Mouse (Mus musculus) stomach, postnatal 0 days (tissue): Measurements from ENCODE around the gene Smarcd2. TPM values are rescaled to one million over a fixed set of nuclear protein-coding genes. Genes with fewer than 3 reads are reported as not detected.

Experiments
- ATAC-seq: fragments of 200-750 bp; cut with Nextera tagmentation; 2 replicates; pipeline ENCODE4 v1.8.0; 2017; ENCODE audit not compliant: low FRiP score, low TSS enrichment
- DNase-seq: peaks from one replicate; pipeline ENCODE4 v3.0.0-alpha.2; 2016; ENCODE audit warnings: low spot score
- H3K27ac ChIP-seq: fragments of 300-500 bp; sonication (generic); replicated peaks from 2 replicates; pipeline ENCODE4 v1.5.1; 2014; ENCODE audit warnings: mild to moderate bottlenecking, control low read depth
- H3K27me3 ChIP-seq: fragments of 300-500 bp; sonication (generic); 2 replicates; pipeline ENCODE4 v1.6.1; 2014; ENCODE audit warnings: low read length; ENCODE audit not compliant: control insufficient read depth, insufficient read depth
- H3K36me3 ChIP-seq: fragments of 300-500 bp; sonication (generic); 2 replicates; pipeline ENCODE4 v1.6.1; 2014; ENCODE audit warnings: low read length, mixed read lengths; ENCODE audit not compliant: control insufficient read depth, insufficient read depth
- H3K4me1 ChIP-seq: fragments of 300-500 bp; sonication (generic); replicated peaks from 2 replicates; pipeline ENCODE4 v1.6.1; 2014; ENCODE audit warnings: antibody characterized with exemption; ENCODE audit not compliant: control insufficient read depth, insufficient read depth
- H3K4me2 ChIP-seq: fragments of 300-500 bp; sonication (generic); replicated peaks from 2 replicates; pipeline ENCODE4 v1.6.1; 2014; ENCODE audit warnings: low read depth, mild to moderate bottlenecking, control low read depth, moderate library complexity
- H3K4me3 ChIP-seq: fragments of 300-500 bp; sonication (generic); 2 replicates; pipeline ENCODE4 v1.5.1; 2014; ENCODE audit warnings: low read depth, low read length, control low read depth
- H3K9ac ChIP-seq: fragments of 300-500 bp; sonication (generic); 2 replicates; pipeline ENCODE4 v1.6.1; 2014; ENCODE audit warnings: mild to moderate bottlenecking, low read length, control low read depth, mixed read lengths
- H3K9me3 ChIP-seq: fragments of 300-500 bp; sonication (generic); 2 replicates; pipeline ENCODE4 v1.6.1; 2016; ENCODE audit warnings: low read length; ENCODE audit not compliant: control insufficient read depth
- CTCF ChIP-seq: IDR thresholded peaks from 2 replicates; pipeline ENCODE4 v1.5.1; 2016; ENCODE audit warnings: antibody characterized with exemption, low read depth, mild to moderate bottlenecking, moderate library complexity
- EP300 ChIP-seq: optimal IDR thresholded peaks from 2 replicates; pipeline ENCODE3; 2016; ENCODE audit warnings: antibody characterized with exemption
- WGBS: fragments of 180-500 bp; shearing (Covaris S2); extraction: QIAGEN DNeasy Blood & Tissue Kit; methylation state at CpG from one replicate; pipeline ENCODE4 v1.1.7; 2014; 5-methylcytosine and 5-hydroxymethylcytosine counted together
- polyA plus RNA-seq: library from polyadenylated mRNA; unstranded; fragments of >200 nt; fragmentation: Nextera tagmentation; extraction: Ambion mirVana; gene quantifications from 2 replicates; pipeline ENCODE4 v1.2.1, GENCODE M21; 2015

Gene Smarcd2
- polyA plus RNA-seq, 1 experiment from 2014 or later = 43.5 TPM

- H3K4me3 ChIP-seq = peak overlapping the region; percentile 12
- no peaks in the 10 kb centered on the region for H3K9me3 ChIP-seq
- TF ChIP-seq EP300 (no peak), CTCF (no peak)
- H3K27me3 ChIP-seq = no peaks in the 10 kb centered on the region
- peaks cover 29% of the 10 kb centered on the region for H3K36me3 ChIP-seq
- peak overlapping the region; percentile 92 for H3K27ac ChIP-seq
- H3K4me2 ChIP-seq = peak overlapping the region; percentile 46
- 0 out of 2 replicates have a peak, but pooled peaks have one; percentile 3 for ATAC-seq
- peak; percentile 77 for DNase-seq
- 20% methylated on average over 8 of the region's 8 CpGs for WGBS
- H3K4me1 ChIP-seq = peaks cover 19% of the 10 kb centered on the region
- H3K9ac ChIP-seq = peak overlapping the region; percentile 50
Measured at GRCm38 (mm10) chr11:106268326-106269059, 4.3 kb downstream of the Smarcd2 start.

GRCm38 (mm10) chr11:106267871-106268270 is 4.9 kb downstream of the Smarcd2 start:
- Histone ChIP-seq H3K4me1 (peaks cover 19% of the 10 kb centered on the region), H3K36me3 (peaks cover 32% of the 10 kb centered on the region), H3K4me2 (peak overlapping the region; percentile 46), H3K27me3 (no peaks in the 10 kb centered on the region), H3K9me3 (no peaks in the 10 kb centered on the region), H3K27ac (peak overlapping the region; percentile 92), H3K4me3 (peak overlapping the region; percentile 12; the same call in 1 of the 2 replicates), H3K9ac (peak overlapping the region; percentile 50)
- DNase-seq (no peak), ATAC-seq (no peak)
- WGBS = 44% methylated on average over 5 of the region's 5 CpGs
- TF ChIP-seq CTCF = 0 out of 2 replicates have a peak, but pooled peaks have one; percentile 18
- TF ChIP-seq EP300 = no peak

GRCm38 (mm10) chr11:106267311-106267852 is 5.4 kb downstream of the Smarcd2 start:
- H3K9me3 ChIP-seq = no peaks in the 10 kb centered on the region
- peak overlapping the region; percentile 46 for H3K4me2 ChIP-seq
- peak overlapping the region; percentile 92 for H3K27ac ChIP-seq
- H3K36me3 ChIP-seq = peaks cover 37% of the 10 kb centered on the region
- peaks cover 19% of the 10 kb centered on the region for H3K4me1 ChIP-seq
- ATAC-seq (peak; percentile 62), DNase-seq (peak; percentile 88)
- H3K27me3 ChIP-seq = no peaks in the 10 kb centered on the region
- WGBS = 45% methylated on average over 15 of the region's 15 CpGs
- H3K9ac ChIP-seq = peak overlapping the region; percentile 50; the same call in 1 of the 2 replicates
- peak overlapping the region; percentile 21 for H3K4me3 ChIP-seq
- TF ChIP-seq CTCF (no peak), EP300 (no peak)

GRCm38 (mm10) chr11:106266431-106266830 is 6.3 kb downstream of the Smarcd2 start:
- Histone ChIP-seq H3K9me3 (no peaks in the 10 kb centered on the region), H3K27ac (peak overlapping the region; percentile 92; the same call in 1 of the 2 replicates), H3K4me2 (no peak overlapping the region), H3K9ac (no peak overlapping the region), H3K4me3 (no peak overlapping the region), H3K27me3 (no peaks in the 10 kb centered on the region), H3K36me3 (peaks cover 43% of the 10 kb centered on the region), H3K4me1 (peaks cover 19% of the 10 kb centered on the region)
- DNase-seq (no peak), ATAC-seq (no peak)
- WGBS = 93% methylated on average over 10 of the region's 10 CpGs
- TF ChIP-seq CTCF (no peak), EP300 (no peak)

- WGBS = 82% methylated on average over 4 of the region's 4 CpGs
- Histone ChIP-seq H3K27ac (no peak overlapping the region), H3K27me3 (no peaks in the 10 kb centered on the region), H3K4me2 (no peak overlapping the region), H3K4me3 (no peak overlapping the region), H3K9ac (no peak overlapping the region), H3K36me3 (peaks cover 43% of the 10 kb centered on the region), H3K4me1 (peaks cover 13% of the 10 kb centered on the region), H3K9me3 (no peaks in the 10 kb centered on the region)
- ATAC-seq = no peak
- no peak for DNase-seq
- TF ChIP-seq EP300 (no peak), CTCF (no peak)
Measured at GRCm38 (mm10) chr11:106265570-106265969, 7.2 kb downstream of the Smarcd2 start.

- 82% methylated on average over 15 of the region's 15 CpGs for WGBS
- peaks cover 11% of the 10 kb centered on the region for H3K4me1 ChIP-seq
- H3K4me3 ChIP-seq = no peak overlapping the region
- ATAC-seq (no peak), DNase-seq (no peak)
- H3K27me3 ChIP-seq = no peaks in the 10 kb centered on the region
- TF ChIP-seq EP300 (no peak), CTCF (no peak)
- peaks cover 43% of the 10 kb centered on the region for H3K36me3 ChIP-seq
- no peaks in the 10 kb centered on the region for H3K9me3 ChIP-seq
- H3K9ac ChIP-seq = no peak overlapping the region
- H3K4me2 ChIP-seq = no peak overlapping the region
- no peak overlapping the region for H3K27ac ChIP-seq
Measured at GRCm38 (mm10) chr11:106264988-106265387, 7.8 kb downstream of the Smarcd2 start.
